Mouse (Mus musculus): ENCODE results near the gene Tbxa2r. TPM values are rescaled to one million over a fixed set of nuclear protein-coding genes. Genes with fewer than 3 reads are reported as not detected.
A peak's percentile ranks its signal among the peaks of the same experiment; 100 is the strongest.

Tbxa2r gene
- polyA plus RNA-seq, 1 experiment from 2014 or later, result 6.7 TPM

DNA sequence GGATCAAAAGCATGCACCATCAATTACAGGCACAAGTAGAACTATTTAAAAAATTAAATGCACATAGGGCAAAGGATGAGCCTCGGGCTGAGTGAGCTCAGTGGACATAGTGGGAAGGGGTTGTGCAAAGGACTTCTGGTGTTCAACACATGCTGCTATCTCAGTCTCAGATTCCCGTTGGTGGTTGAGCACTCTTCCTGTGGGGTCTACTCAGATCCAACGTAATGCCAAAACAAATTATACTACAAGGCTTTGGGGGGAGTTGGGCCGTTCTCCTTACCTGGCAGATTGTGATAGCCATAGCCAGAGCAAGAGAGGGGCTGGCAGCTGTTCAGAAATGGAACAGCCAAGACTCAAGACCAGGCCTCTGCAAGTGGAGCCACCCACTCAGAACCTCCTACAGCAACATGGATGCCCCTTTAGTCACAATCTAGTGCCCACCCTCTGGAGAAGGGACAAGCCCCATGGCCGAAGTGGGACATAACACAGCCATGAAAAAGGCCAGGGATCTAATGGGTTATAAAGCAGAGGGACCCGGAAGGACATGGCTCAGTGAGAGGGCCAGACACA, 51.4 kb downstream of the Tbxa2r start:
- H3K27ac ChIP-seq, result peak overlapping the region; percentile 98
- peak overlapping the region; percentile 90 for H3K4me3 ChIP-seq
- H3K4me2 ChIP-seq, result peak overlapping the region; percentile 79
- peaks cover 75% of the 10 kb centered on the region for H3K4me1 ChIP-seq
- no peaks in the 10 kb centered on the region for H3K27me3 ChIP-seq (replicated peaks)
- H3K9ac ChIP-seq, result peak overlapping the region; percentile 81
- H3K9me3 ChIP-seq (replicated peaks), result no peaks in the 10 kb centered on the region
- WGBS (ENCODE audit: insufficient replicate concordance), result 54% methylated on average over 6 of the region's 6 CpGs
- peaks cover 16% of the 10 kb centered on the region for H3K36me3 ChIP-seq
- no peak for ATAC-seq

DNA sequence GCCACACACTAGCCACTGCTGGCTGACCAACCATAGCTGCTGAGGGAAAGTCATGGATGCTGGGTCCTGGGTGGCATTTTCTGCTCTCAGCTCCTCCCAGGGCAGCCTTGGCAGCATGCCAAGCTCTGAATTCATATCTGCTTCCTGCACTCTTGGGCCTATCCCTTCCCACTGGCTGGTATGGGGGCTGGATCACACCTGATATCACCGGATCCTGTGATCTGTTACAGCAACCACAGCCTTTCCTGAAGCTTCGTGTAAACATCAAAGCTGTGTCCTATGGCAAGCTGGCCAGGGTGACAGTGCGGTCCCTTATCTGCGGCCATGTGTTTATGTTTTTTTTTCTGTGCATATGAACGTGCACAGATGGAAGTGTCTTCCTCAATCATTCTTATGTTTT, 53.5 kb downstream of the Tbxa2r start:
- H3K36me3 ChIP-seq, result peaks cover 14% of the 10 kb centered on the region
- no peaks in the 10 kb centered on the region for H3K27me3 ChIP-seq (replicated peaks)
- no peaks in the 10 kb centered on the region for H3K9me3 ChIP-seq (replicated peaks)
- H3K4me2 ChIP-seq, result peak overlapping the region; percentile 50
- 17% methylated on average over 5 of the region's 5 CpGs for WGBS (ENCODE audit: insufficient replicate concordance)
- peaks cover 69% of the 10 kb centered on the region for H3K4me1 ChIP-seq
- peak; percentile 75 for ATAC-seq
- H3K4me3 ChIP-seq, result no peak overlapping the region
- H3K9ac ChIP-seq, result peak overlapping the region; percentile 81
- H3K27ac ChIP-seq, result peak overlapping the region; percentile 98

GRCm38 (mm10) chr10:81383802-81384604, 55.5 kb downstream of the Tbxa2r start, which contains the start of the genes Dohh and Gm48551:
Gene Dohh (plus strand): TSS chr10:81384428.
Gene Gm48551 (plus strand): TSS chr10:81384466.
- Histone ChIP-seq H3K36me3 (peaks cover 34% of the 10 kb centered on the region), H3K4me2 (peak within 1 kb of the TSS; percentile 90), H3K27me3 (replicated peaks) (no peaks in the 10 kb centered on the region), H3K4me1 (peaks cover 67% of the 10 kb centered on the region), H3K4me3 (peak within 1 kb of the TSS; percentile 93), H3K9ac (peak within 1 kb of the TSS; percentile 87), H3K27ac (peak within 1 kb of the TSS; percentile 89), H3K9me3 (replicated peaks) (no peaks in the 10 kb centered on the region)
- peak; percentile 82 for ATAC-seq
- 6% methylated on average over 54 of the region's 54 CpGs for WGBS (ENCODE audit: insufficient replicate concordance)

DNA sequence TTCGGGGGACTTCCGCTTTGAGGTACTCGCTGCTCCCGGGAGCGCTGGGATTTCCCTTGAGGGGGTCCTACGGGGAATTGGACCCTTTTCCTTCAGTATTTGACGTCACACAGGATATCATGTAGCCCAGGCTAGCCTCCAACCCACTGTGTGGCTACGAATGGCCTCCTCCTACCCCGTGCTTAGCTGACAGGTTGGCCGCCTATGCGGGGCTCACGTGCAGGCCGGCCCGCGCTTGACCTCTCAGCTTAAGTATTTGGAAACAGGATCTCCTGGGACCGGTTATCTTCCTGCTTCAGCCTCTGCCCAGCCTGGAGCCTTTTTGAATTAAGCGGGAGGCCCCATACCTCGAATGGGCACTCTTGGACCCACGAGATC, 56.1 kb downstream of the Tbxa2r start:
- Histone ChIP-seq H3K9ac (peak overlapping the region; percentile 87), H3K4me1 (peaks cover 67% of the 10 kb centered on the region), H3K27me3 (replicated peaks) (no peaks in the 10 kb centered on the region), H3K4me3 (peak overlapping the region; percentile 93), H3K4me2 (peak overlapping the region; percentile 90), H3K36me3 (peaks cover 39% of the 10 kb centered on the region), H3K27ac (peak overlapping the region; percentile 89), H3K9me3 (replicated peaks) (no peaks in the 10 kb centered on the region)
- ATAC-seq, result no peak
- under 1% methylated on average over 19 of the region's 19 CpGs for WGBS (ENCODE audit: insufficient replicate concordance)

Other genes starting within 250 kb of the Tbxa2r start
- gene Creb3l3, start 229.9 kb upstream of the Tbxa2r start, polyA plus RNA-seq (2016; fragmentation: Nextera tagmentation; extraction: Ambion mirVana), result 17.3 and 17.8 TPM in 2 replicates
- 167 and 168 TPM in 2 replicates for gene Map2k2, start 222.8 kb upstream of the Tbxa2r start, polyA plus RNA-seq (2016; fragmentation: Nextera tagmentation; extraction: Ambion mirVana)
- gene Zbtb7a, start 193.5 kb upstream of the Tbxa2r start, polyA plus RNA-seq (2016; fragmentation: Nextera tagmentation; extraction: Ambion mirVana), result 74.0 and 76.0 TPM in 2 replicates
- gene Pias4, start 160.8 kb upstream of the Tbxa2r start, polyA plus RNA-seq (2016; fragmentation: Nextera tagmentation; extraction: Ambion mirVana), result 28.9 and 29.7 TPM in 2 replicates
- 440 and 450 TPM in 2 replicates for gene Eef2, start 152.1 kb upstream of the Tbxa2r start, polyA plus RNA-seq (2016; fragmentation: Nextera tagmentation; extraction: Ambion mirVana)
- gene Dapk3, start 145.7 kb upstream of the Tbxa2r start, polyA plus RNA-seq (2016; fragmentation: Nextera tagmentation; extraction: Ambion mirVana), result 41.7 TPM in 2 replicates
- gene 4930442H23Rik, start 144.9 kb upstream of the Tbxa2r start, polyA plus RNA-seq (2016; fragmentation: Nextera tagmentation; extraction: Ambion mirVana), result not detected in 2 replicates
- gene Nmrk2, start 126.7 kb upstream of the Tbxa2r start, polyA plus RNA-seq (2016; fragmentation: Nextera tagmentation; extraction: Ambion mirVana), result not detected in 2 replicates
- gene Atcay, start 97.9 kb upstream of the Tbxa2r start, polyA plus RNA-seq (2016; fragmentation: Nextera tagmentation; extraction: Ambion mirVana), result 0.05 and 0.06 TPM in 2 replicates
- 1.1 and 1.2 TPM in 2 replicates for gene Zfr2, start 95.6 kb upstream of the Tbxa2r start, polyA plus RNA-seq (2016; fragmentation: Nextera tagmentation; extraction: Ambion mirVana)
- 2.0 and 2.2 TPM in 2 replicates for gene Matk, start 75.8 kb upstream of the Tbxa2r start, polyA plus RNA-seq (2016; fragmentation: Nextera tagmentation; extraction: Ambion mirVana)
- 152 and 156 TPM in 2 replicates for gene Mrpl54, start 61.8 kb upstream of the Tbxa2r start, polyA plus RNA-seq (2016; fragmentation: Nextera tagmentation; extraction: Ambion mirVana)
- gene Apba3, start 61.8 kb upstream of the Tbxa2r start, polyA plus RNA-seq (2016; fragmentation: Nextera tagmentation; extraction: Ambion mirVana), result 27.3 and 30.4 TPM in 2 replicates
- gene Tjp3, start 37.1 kb upstream of the Tbxa2r start, polyA plus RNA-seq (2016; fragmentation: Nextera tagmentation; extraction: Ambion mirVana), result 1.1 and 1.3 TPM in 2 replicates
- gene Pip5k1c, start 35.8 kb upstream of the Tbxa2r start, polyA plus RNA-seq (2016; fragmentation: Nextera tagmentation; extraction: Ambion mirVana), result 27.8 and 29.0 TPM in 2 replicates
- 52.9 and 55.1 TPM in 2 replicates for gene Cactin, start 7.6 kb upstream of the Tbxa2r start, polyA plus RNA-seq (2016; fragmentation: Nextera tagmentation; extraction: Ambion mirVana)
- 0.04 TPM in 1 of 2 replicates, not detected in the other for gene Gipc3, start 14.5 kb downstream of the Tbxa2r start, polyA plus RNA-seq (2016; fragmentation: Nextera tagmentation; extraction: Ambion mirVana)
- 39.9 and 47.1 TPM in 2 replicates for gene Hmg20b, start 21.7 kb downstream of the Tbxa2r start, polyA plus RNA-seq (2016; fragmentation: Nextera tagmentation; extraction: Ambion mirVana)
- gene Mfsd12, start 28.8 kb downstream of the Tbxa2r start, polyA plus RNA-seq (2016; fragmentation: Nextera tagmentation; extraction: Ambion mirVana), result 20.8 and 21.0 TPM in 2 replicates
- 1.4 TPM in 2 replicates for gene 4930404N11Rik, start 37.1 kb downstream of the Tbxa2r start, polyA plus RNA-seq (2016; fragmentation: Nextera tagmentation; extraction: Ambion mirVana)
- gene Fzr1, start 49.8 kb downstream of the Tbxa2r start, polyA plus RNA-seq (2016; fragmentation: Nextera tagmentation; extraction: Ambion mirVana), result 93.8 and 100 TPM in 2 replicates
- gene Dohh, start 55.7 kb downstream of the Tbxa2r start, polyA plus RNA-seq (2016; fragmentation: Nextera tagmentation; extraction: Ambion mirVana), result 70.0 and 74.5 TPM in 2 replicates
- gene Gm48551, start 55.7 kb downstream of the Tbxa2r start, polyA plus RNA-seq (2016; fragmentation: Nextera tagmentation; extraction: Ambion mirVana), result 0.68 and 1.2 TPM in 2 replicates
- 0.71 and 0.98 TPM in 2 replicates for gene Gm48552, start 60.3 kb downstream of the Tbxa2r start, polyA plus RNA-seq (2016; fragmentation: Nextera tagmentation; extraction: Ambion mirVana)
- gene Smim24, start 64.3 kb downstream of the Tbxa2r start, polyA plus RNA-seq (2016; fragmentation: Nextera tagmentation; extraction: Ambion mirVana), result 1.8 TPM in 2 replicates
- gene Nfic, start 126.9 kb downstream of the Tbxa2r start, polyA plus RNA-seq (2016; fragmentation: Nextera tagmentation; extraction: Ambion mirVana), result 10.1 and 10.2 TPM in 2 replicates
- 0.05 and 0.06 TPM in 2 replicates for gene Celf5, start 154.0 kb downstream of the Tbxa2r start, polyA plus RNA-seq (2016; fragmentation: Nextera tagmentation; extraction: Ambion mirVana)
- gene Ncln, start 167.7 kb downstream of the Tbxa2r start, polyA plus RNA-seq (2016; fragmentation: Nextera tagmentation; extraction: Ambion mirVana), result 59.9 and 62.7 TPM in 2 replicates
- 3.1 and 3.3 TPM in 2 replicates for gene S1pr4, start 171.4 kb downstream of the Tbxa2r start, polyA plus RNA-seq (2016; fragmentation: Nextera tagmentation; extraction: Ambion mirVana)
- 7.0 and 7.3 TPM in 2 replicates for gene Gna15, start 195.5 kb downstream of the Tbxa2r start, polyA plus RNA-seq (2016; fragmentation: Nextera tagmentation; extraction: Ambion mirVana)
- gene Gna11, start 216.5 kb downstream of the Tbxa2r start, polyA plus RNA-seq (2016; fragmentation: Nextera tagmentation; extraction: Ambion mirVana), result 27.7 and 28.3 TPM in 2 replicates
- gene Aes, start 230.8 kb downstream of the Tbxa2r start, polyA plus RNA-seq (2016; fragmentation: Nextera tagmentation; extraction: Ambion mirVana), result 263 and 270 TPM in 2 replicates
- 4.8 and 5.1 TPM in 2 replicates for gene Tle2, start 245.8 kb downstream of the Tbxa2r start, polyA plus RNA-seq (2016; fragmentation: Nextera tagmentation; extraction: Ambion mirVana)

All from liver, embryonic 12.5 days (tissue).